Mouse (Mus musculus): Measurements from ENCODE around the gene Klhl10.
A peak's percentile ranks its signal among the peaks of the same experiment; 100 is the strongest.

Klhl10 gene

DNA sequence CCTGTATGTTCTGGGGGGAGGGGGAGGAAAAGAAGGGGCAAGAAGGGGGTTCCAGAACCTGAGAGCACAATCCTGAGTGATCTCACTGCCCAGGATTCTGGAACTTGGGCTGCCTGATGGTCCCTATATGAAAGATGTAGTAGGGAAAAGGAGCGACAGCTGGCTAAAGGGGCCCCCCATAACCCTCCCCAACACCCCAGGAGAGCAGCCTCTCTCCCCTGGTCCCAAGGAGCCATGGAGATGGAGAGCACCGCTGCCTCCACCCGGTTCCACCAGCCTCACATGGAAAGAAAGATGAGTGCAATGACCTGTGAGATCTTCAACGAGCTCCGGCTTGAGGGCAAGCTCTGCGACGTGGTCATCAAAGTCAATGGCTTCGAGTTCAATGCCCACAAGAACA is at the start of gene Klhl10, which contains the start of gene Nt5c3b:
Gene Klhl10 (plus strand): TSS at position 121 of the 400 bp plus-strand sequence.
Gene Nt5c3b (minus strand): TSS at position 12 of the 400 bp plus-strand sequence.
- DNase-seq = no peak

DNA sequence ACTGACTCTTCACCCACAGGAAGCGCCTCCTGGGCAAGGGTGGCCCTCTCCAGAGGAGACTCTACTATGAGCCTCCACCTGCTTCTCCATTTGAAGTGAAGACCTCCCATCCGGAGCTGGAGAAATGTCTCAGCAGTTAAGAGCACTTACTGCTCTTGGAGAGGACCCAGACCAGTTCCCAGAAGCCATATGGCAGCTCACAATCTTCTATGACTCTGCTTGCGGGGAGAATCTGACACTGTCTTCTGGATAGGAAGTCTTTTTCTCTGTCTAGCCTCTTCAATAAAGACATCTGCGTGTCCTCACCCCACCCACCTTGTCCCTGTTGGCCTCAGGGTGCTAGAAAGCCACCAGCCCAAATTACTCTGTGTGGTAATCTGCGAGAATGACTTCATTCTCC is 48.8 kb upstream of the Klhl10 start:
- no peak for DNase-seq

DNA sequence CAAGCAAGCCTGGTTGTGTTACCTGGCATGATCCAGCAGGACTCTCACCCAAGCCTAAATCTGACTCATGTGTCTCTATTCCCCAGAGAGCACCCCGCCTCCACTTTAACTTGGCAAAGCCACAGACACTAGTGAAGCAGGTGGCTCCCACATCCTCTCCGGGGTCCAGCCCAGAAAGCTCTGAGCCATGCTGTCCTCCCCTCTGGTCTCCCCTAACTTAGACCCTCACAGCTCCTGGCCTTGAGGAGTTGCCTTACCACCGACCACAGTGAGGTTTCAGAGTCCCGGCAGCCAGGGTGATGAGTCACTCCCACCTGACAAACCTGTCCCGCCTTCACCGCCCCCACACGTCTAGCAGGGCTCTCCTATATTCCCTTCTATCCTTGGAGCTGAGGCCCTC is 48.0 kb upstream of the Klhl10 start:
- DNase-seq = no peak

- peak; percentile 45 to 65 for DNase-seq
Observed at GRCm38 (mm10) chr11:100394353-100395074, 47.2 kb upstream of the Klhl10 start.

- peak; percentile 91 to 95 for DNase-seq
Observed at GRCm38 (mm10) chr11:100395200-100395599, 46.5 kb upstream of the Klhl10 start.

GRCm38 (mm10) chr11:100395861-100396631 is 45.7 kb upstream of the Klhl10 start:
- DNase-seq = peak; percentile 51 to 69

- DNase-seq = peak; percentile 71 to 73
Observed at GRCm38 (mm10) chr11:100396886-100397599, 44.7 kb upstream of the Klhl10 start.

DNA sequence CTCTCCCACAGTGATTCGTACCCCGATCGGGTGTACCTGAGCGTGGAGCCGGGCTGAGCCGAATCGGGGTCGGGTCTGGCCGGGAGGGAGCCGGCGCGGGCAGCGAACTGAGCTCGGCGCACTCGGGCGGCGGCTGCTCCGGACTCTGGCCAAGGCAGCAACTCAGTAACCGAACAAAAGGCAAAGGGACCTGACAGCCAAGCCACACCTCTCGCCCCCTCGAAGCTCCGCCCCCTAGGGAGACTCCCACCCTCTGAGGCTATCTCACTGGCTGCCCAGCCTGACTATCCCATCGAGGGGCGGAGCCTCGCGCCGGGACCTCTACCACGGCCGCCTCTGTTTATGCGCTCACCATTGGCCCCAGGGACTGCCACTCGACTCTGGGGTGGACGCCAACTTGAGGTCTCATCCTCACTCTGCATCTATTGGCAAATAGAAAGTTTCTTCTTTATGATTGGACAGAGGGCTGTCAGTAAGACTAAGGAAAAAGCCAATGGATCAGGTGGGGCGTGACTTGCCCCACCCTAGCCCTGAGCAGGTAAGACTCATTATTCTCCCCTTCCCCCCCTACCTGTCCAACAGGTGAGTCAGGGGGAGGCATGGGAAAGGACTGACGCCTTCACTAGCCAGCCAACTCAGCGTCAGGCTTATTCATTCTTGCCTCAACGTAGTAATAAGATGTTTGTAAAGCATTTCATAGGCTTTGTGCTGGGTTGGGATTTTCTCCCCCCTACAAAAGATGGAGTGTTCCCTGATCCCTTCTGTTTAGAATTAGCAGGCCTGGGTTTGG is 43.9 kb upstream of the Klhl10 start, which contains the start of gene Jup:
Gene Jup (minus strand): TSS at position 164 of the 790 bp plus-strand sequence.
- DNase-seq = peak; percentile 100

DNA sequence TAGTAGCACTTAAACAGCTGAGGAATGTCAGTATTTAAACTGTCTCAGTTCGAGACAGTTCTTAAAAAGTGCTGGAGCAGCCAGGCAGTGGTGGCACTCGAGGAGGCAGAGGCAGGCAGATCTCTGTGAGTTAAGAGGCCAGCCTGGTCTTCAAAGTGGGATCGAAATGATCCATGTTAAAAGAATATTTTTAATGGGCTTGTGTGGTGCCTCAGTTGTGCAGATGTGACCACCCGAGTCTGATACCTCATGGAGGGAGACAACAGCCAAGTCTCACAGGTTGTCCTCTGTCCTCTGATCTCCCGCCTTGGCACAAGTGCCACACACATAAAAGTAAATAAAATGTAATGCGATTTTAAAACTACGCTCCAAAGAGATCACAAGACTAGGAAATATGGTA is 43.2 kb upstream of the Klhl10 start:
- DNase-seq = no peak

DNA sequence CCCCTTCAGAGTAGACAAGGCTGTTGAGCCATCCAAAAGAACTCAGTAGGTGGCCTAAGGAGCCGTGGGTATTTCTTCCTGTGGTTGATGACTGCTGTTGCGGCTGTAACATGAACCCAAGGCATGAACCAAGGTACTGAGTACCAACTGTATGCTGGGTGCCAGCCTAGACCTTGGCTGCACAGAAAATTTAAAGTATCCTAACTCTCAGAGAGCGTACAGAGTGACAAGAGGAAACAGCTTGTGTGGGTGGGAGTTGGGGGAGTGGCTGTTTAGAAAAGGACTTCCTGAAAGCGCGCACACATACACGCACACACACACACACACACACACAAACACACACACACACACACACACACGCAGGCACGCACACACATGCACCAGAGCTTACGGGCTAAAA is 42.4 kb upstream of the Klhl10 start:
- no peak for DNase-seq

DNA sequence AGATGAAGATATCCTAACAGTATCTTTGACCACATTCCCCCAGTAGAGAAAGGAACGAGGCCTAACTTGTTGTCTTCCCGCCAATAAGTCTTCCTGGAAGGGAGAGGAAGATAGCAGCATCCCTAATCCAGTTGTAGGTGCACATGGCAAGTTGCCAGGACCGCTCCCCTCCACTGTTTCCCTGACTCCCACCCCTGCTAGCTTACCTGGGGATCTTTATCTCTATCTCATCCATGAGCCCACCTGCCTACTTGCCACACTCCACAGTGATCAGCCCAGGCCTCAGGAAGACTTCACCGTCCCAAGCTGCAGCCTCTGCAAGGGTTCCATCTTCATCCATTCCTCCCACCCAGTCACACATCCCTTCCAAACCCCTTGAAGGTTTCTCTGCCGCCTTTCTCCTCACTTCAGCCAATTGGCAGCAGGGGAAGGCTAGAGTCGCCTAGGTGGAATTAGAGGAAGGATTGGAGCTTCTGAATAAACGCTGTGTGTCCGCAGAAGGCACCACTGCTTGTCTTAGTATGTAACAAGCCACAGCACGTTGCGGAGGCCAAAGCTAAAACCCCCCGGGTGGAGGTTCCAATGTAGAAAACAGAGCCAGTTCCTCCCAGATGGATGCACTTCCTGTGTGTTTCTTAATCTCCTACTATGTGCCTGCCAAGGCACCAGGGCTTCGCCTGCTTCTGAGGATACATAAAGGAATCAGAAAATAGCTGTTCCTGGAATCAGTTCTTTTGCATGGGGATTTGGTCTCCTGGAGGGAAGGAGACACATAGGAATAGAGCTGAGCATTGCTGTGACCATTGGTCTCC is 41.8 kb upstream of the Klhl10 start:
- DNase-seq = no peak

DNA sequence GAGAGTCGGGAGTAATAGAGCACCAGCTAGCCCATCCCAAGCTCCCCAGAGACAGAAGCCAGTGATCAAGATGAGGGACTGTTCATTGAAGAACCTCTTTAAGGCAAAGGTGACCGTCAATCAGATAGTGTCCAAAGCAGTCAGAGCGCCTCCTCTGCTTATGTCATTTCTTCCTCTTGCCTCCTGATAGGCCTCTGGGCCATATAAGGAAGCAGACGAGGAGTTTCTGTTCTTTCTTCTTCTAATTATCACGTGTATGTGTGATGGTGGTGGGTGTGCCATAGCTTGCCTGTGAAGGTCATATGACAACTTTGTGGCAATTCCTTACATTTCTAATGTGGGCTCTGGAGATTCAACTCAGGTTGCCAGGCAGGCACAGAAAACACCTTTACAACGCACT is 40.9 kb upstream of the Klhl10 start:
- DNase-seq = no peak

DNA sequence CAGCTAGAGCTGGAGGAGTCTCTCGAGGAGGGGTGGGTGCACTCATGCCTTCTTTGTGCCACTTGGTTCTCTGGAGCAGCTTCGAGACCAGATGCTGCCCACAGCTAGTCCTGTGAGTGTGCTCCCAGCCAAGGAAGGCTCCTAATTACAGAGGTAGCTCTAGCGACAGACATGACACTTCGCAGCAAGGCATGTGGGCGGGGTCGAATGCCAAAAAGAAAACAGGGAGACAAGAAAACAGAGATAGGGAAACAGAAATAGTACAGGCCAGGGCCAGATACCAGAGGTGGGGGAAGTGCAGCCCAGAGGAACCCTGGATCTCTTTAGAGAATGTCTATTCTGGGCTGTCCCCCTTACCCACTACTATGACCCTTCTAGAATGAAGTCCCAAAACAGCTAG is 39.5 kb upstream of the Klhl10 start:
- DNase-seq = no peak

- DNase-seq = no peak
Observed at GRCm38 (mm10) chr11:100402682-100403081, 39.0 kb upstream of the Klhl10 start.

- no peak for DNase-seq
Observed at GRCm38 (mm10) chr11:100403445-100404134, 38.1 kb upstream of the Klhl10 start.

DNA sequence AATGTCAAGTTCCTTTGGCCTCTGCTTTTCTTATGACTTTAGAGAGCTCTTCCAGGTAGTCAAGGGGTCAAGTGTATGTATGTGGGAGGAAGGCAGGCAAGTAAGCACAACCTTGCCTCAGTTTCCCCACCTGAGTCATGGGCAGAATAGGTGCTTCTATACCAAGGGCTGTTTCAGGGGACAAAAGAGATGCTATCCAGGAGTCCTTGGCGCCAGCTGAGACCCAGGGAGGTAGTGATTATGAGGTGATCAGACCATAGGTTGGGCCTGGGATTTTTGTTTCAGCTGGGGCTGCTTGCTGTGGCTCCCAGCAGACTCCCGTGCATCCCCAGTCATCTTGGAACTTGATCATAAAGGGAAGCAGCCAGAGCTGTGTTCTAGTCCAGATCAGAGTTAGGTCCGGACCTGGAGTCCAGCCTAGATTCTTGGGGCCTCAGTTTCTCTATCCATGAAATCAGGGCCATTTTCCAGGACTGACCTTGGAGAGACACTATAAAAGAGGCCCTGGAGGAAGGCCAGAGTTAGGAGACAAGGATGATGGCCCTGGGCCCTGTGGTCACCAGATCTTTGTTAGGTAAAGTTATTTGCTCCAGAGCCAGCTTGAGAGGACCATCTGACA is 37.2 kb upstream of the Klhl10 start:
- DNase-seq = no peak

DNA sequence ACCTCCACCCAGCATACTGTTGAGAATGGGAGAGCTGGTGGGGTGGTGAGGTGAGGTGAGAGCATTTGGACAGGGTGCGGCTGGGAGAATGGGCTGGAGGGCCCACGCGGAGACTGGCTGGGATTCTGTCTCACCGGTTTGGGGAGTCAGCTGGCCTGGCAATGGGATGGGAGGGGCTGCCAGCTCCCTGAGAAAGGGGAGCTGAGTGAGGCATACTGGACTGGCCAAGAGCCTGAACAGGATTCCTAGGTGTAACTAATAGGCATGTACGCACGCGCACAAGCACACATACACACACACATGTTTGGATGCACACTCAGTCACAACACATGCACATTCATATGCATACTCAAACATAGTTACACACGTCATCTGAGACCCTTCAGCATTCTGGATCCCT is 35.4 kb upstream of the Klhl10 start:
- DNase-seq = no peak

GRCm38 (mm10) chr11:100406995-100407705 is 34.6 kb upstream of the Klhl10 start:
- no peak for DNase-seq

DNA sequence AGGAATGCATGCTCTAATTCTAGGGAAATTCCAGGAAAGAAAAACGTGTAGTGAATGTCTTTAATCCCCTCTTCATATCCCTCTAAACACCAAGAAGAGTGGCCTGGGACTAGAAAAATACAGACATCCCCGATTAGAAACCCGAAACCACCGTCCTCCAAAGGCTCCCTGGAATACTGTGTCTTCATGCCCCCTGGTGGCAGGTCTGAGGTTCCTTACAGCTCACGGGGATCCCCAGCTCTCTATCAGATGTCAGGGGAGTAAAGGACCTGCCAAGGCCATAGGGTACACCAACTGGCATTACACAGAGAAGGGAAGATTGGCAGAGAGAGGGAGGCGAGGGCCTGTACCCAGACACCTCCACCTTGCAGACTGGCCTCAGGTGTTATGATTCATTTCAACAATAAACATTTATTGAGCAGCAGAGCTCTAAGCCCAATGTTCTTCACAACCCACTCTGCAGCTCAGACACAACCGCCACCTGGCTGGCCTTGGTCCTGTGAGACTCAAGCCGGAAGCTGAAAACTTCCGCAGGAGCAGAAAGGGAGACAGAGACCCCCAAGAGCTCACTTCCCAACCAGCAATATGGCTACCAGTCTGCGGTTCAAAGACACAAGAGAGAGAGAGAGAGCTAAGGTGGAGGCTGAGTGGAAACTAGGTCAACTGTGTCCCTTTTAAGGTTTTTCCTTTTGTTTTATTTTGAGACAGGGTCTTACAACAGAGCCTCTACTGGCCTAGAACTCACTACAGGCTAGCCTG is 33.5 kb upstream of the Klhl10 start:
- peak in 1 of 2 experiments; percentile 79 for DNase-seq
